Mouse (Mus musculus) cortical plate, adult 2 months (tissue): ENCODE results near the gene Zfp941.

Experiments used
- CTCF ChIP-seq: fragments of 200-500 bp; IDR thresholded peaks from 2 replicates; pipeline ENCODE4 v1.5.1; 2011; ENCODE audit warnings: mild to moderate bottlenecking, control low read depth, low read length; ENCODE audit not compliant: insufficient read depth; ENCODE audit errors: extremely low read depth
- POLR2A ChIP-seq: fragments of 200-500 bp; IDR thresholded peaks from 2 replicates; pipeline ENCODE4 v1.6.1; 2011; ENCODE audit warnings: mild to moderate bottlenecking, low read length, control low read depth; ENCODE audit not compliant: insufficient read depth; ENCODE audit errors: extremely low read depth

DNA sequence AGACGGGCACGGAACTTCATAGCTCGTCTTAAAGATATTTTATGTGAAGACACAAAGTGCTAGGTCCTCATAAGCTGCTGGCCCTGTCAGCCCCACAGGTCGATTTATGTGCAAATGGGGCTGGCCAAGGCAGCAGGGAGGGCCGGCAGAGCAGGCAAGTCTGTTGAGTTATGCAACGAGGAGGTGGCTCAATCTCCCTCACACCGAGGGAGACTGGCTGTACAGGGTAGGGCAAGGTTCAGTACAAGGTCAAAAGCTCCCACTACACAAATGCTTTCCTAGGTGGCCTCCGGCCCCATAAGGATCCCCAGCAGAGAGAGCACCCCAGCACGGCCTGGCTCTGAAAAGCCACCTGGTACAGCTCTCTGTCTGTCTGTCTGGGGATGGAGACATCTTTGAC lies 31.4 kb upstream of the Zfp941 start:
- TF ChIP-seq POLR2A: no peak
- TF ChIP-seq CTCF: no peak
